Mouse (Mus musculus) heart, embryonic 15.5 days (tissue): ENCODE measurements around the gene Fam171a1. TPM values are rescaled to one million over a fixed set of nuclear protein-coding genes. Genes with fewer than 3 reads are reported as not detected.
"Not testable (repeated sequence)": the region's sequence is repeated elsewhere in the genome, so short reads cannot be mapped to it uniquely, and the experiment has no call there.

Experiments
- ATAC-seq: fragments of 200-750 bp; cut with Nextera tagmentation; replicated peaks from 2 replicates; pipeline ENCODE4 v1.8.0; 2017; ENCODE audit warnings: low read depth, moderate TSS enrichment; ENCODE audit not compliant: insufficient number of reproducible peaks, insufficient read depth, low FRiP score
- H3K27ac ChIP-seq: fragments of 300-500 bp; sonication (generic); 2 replicates; pipeline ENCODE4 v1.5.1; 2015; ENCODE audit warnings: mild to moderate bottlenecking, inconsistent platforms
- H3K27me3 ChIP-seq: fragments of 300-500 bp; sonication (generic); 2 replicates; pipeline ENCODE4 v1.6.1; 2015; ENCODE audit warnings: inconsistent platforms
- H3K36me3 ChIP-seq: fragments of 300-500 bp; sonication (generic); 2 replicates; pipeline ENCODE4 v1.6.1; 2015; ENCODE audit warnings: mild to moderate bottlenecking, inconsistent platforms
- H3K4me1 ChIP-seq: fragments of 300-500 bp; sonication (generic); replicated peaks from 2 replicates; pipeline ENCODE4 v1.6.1; 2015; ENCODE audit warnings: inconsistent platforms
- H3K4me2 ChIP-seq: fragments of 300-500 bp; sonication (generic); 2 replicates; pipeline ENCODE4 v1.6.1; 2015; ENCODE audit warnings: inconsistent platforms, mild to moderate bottlenecking, moderate library complexity
- H3K4me3 ChIP-seq: fragments of 300-500 bp; sonication (generic); 2 replicates; pipeline ENCODE4 v1.5.1; 2015; ENCODE audit warnings: mild to moderate bottlenecking, inconsistent platforms
- H3K9ac ChIP-seq: fragments of 300-500 bp; sonication (generic); 2 replicates; pipeline ENCODE4 v1.6.1; 2015; ENCODE audit warnings: mild to moderate bottlenecking, inconsistent platforms
- H3K9me3 ChIP-seq: fragments of 300-500 bp; sonication (generic); replicated peaks from 2 replicates; pipeline ENCODE4 v1.6.1; 2016; ENCODE audit warnings: inconsistent platforms
- WGBS: fragments of 180-500 bp; shearing (Covaris S2); methylation state at CpG from one replicate; pipeline ENCODE4 v1.1.7; 2015; ENCODE audit warnings: mixed read lengths; 5-methylcytosine and 5-hydroxymethylcytosine counted together
- polyA plus RNA-seq: library from polyadenylated mRNA; unstranded; fragments of >200 nt; fragmentation: Nextera tagmentation; extraction: Ambion mirVana; gene quantifications from 2 replicates; pipeline ENCODE4 v1.2.1, GENCODE M21; 2015

Fam171a1 gene
- polyA plus RNA-seq, result 21.8 and 27.0 TPM in 2 replicates

- H3K4me2 ChIP-seq, result no peak within 1 kb of the TSS
- H3K4me1 ChIP-seq, result no peaks in the 10 kb centered on the region; the same call in 1 of the 2 replicates
- peak within 1 kb of the TSS; percentile 28; the same call in 1 of the 2 replicates for H3K27ac ChIP-seq
- 62% methylated on average over 4 of the region's 4 CpGs for WGBS
- no peaks in the 10 kb centered on the region for H3K27me3 ChIP-seq
- no peak within 1 kb of the TSS for H3K4me3 ChIP-seq
- H3K9me3 ChIP-seq, result no peaks in the 10 kb centered on the region
- H3K9ac ChIP-seq, result no peak within 1 kb of the TSS
- no peaks in the 10 kb centered on the region for H3K36me3 ChIP-seq
- no peak for ATAC-seq
Observed at GRCm38 (mm10) chr2:3113866-3114265, at the start of gene Fam171a1. TSS of gene Fam171a1 (plus strand) at chr2:3114224.

GRCm38 (mm10) chr2:3069140-3069539 lies 44.9 kb upstream of the Fam171a1 start:
- ATAC-seq, result no peak
- H3K36me3 ChIP-seq, result no peaks in the 10 kb centered on the region
- H3K9ac ChIP-seq, result no peak overlapping the region
- H3K27ac ChIP-seq, result no peak overlapping the region
- no peak overlapping the region for H3K4me3 ChIP-seq
- H3K4me1 ChIP-seq, result no peaks in the 10 kb centered on the region
- H3K9me3 ChIP-seq, result 0 out of 2 replicates have a peak, but pooled peaks cover 4% of the 10 kb centered on the region
- 78% methylated on average over 1 of the region's 1 CpGs for WGBS
- no peaks in the 10 kb centered on the region for H3K27me3 ChIP-seq
- H3K4me2 ChIP-seq, result no peak overlapping the region

GRCm38 (mm10) chr2:3088361-3088760 lies 25.7 kb upstream of the Fam171a1 start:
- not testable (repeated sequence) for H3K4me3 ChIP-seq, H3K9ac ChIP-seq, H3K27ac ChIP-seq, ATAC-seq, H3K4me2 ChIP-seq, H3K9me3 ChIP-seq, H3K4me1 ChIP-seq, H3K27me3 ChIP-seq, H3K36me3 ChIP-seq
- 32% methylated on average over 3 of the region's 3 CpGs for WGBS

GRCm38 (mm10) chr2:3089274-3089673 lies 24.8 kb upstream of the Fam171a1 start:
- WGBS, result 12% methylated on average over 1 of the region's 1 CpGs
- Histone ChIP-seq H3K4me2 (no peak overlapping the region), H3K4me3 (no peak overlapping the region), H3K36me3 (no peaks in the 10 kb centered on the region), H3K9ac (no peak overlapping the region), H3K27ac (no peak overlapping the region), H3K9me3 (no peaks in the 10 kb centered on the region), H3K4me1 (no peaks in the 10 kb centered on the region), H3K27me3 (no peaks in the 10 kb centered on the region)
- no peak for ATAC-seq

GRCm38 (mm10) chr2:3096101-3096500 lies 17.9 kb upstream of the Fam171a1 start:
- Histone ChIP-seq H3K4me3 (no peak overlapping the region), H3K9me3 (no peaks in the 10 kb centered on the region), H3K27ac (no peak overlapping the region), H3K9ac (no peak overlapping the region), H3K4me2 (no peak overlapping the region), H3K36me3 (no peaks in the 10 kb centered on the region), H3K27me3 (no peaks in the 10 kb centered on the region), H3K4me1 (no peaks in the 10 kb centered on the region)
- 59% methylated on average over 1 of the region's 1 CpGs for WGBS
- no peak for ATAC-seq

GRCm38 (mm10) chr2:3099971-3100370 lies 14.1 kb upstream of the Fam171a1 start:
- H3K9ac ChIP-seq, result no peak overlapping the region
- H3K4me2 ChIP-seq, result no peak overlapping the region
- ATAC-seq, result no peak
- H3K9me3 ChIP-seq, result no peaks in the 10 kb centered on the region
- H3K36me3 ChIP-seq, result no peaks in the 10 kb centered on the region
- H3K4me3 ChIP-seq, result no peak overlapping the region
- WGBS, result 68% methylated on average over 4 of the region's 4 CpGs
- no peaks in the 10 kb centered on the region for H3K4me1 ChIP-seq
- no peaks in the 10 kb centered on the region for H3K27me3 ChIP-seq
- no peak overlapping the region for H3K27ac ChIP-seq

GRCm38 (mm10) chr2:3101292-3101957 lies 12.6 kb upstream of the Fam171a1 start:
- H3K4me3 ChIP-seq, result no peak overlapping the region
- no peak overlapping the region for H3K4me2 ChIP-seq
- H3K36me3 ChIP-seq, result no peaks in the 10 kb centered on the region
- 74% methylated on average over 2 of the region's 2 CpGs for WGBS
- H3K9ac ChIP-seq, result no peak overlapping the region
- ATAC-seq, result no peak
- H3K4me1 ChIP-seq, result no peaks in the 10 kb centered on the region
- H3K27ac ChIP-seq, result no peak overlapping the region
- no peaks in the 10 kb centered on the region for H3K9me3 ChIP-seq
- H3K27me3 ChIP-seq, result no peaks in the 10 kb centered on the region

- H3K27me3 ChIP-seq, result no peaks in the 10 kb centered on the region
Observed at GRCm38 (mm10) chr2:3102360-3102759, 11.7 kb upstream of the Fam171a1 start.

GRCm38 (mm10) chr2:3107471-3107870 lies 6.6 kb upstream of the Fam171a1 start:
- H3K4me1 ChIP-seq, result no peaks in the 10 kb centered on the region
- 79% methylated on average over 4 of the region's 4 CpGs for WGBS
- H3K4me2 ChIP-seq, result no peak overlapping the region
- no peaks in the 10 kb centered on the region for H3K27me3 ChIP-seq
- H3K9ac ChIP-seq, result no peak overlapping the region
- no peak overlapping the region for H3K4me3 ChIP-seq
- ATAC-seq, result no peak
- no peaks in the 10 kb centered on the region for H3K36me3 ChIP-seq
- no peaks in the 10 kb centered on the region for H3K9me3 ChIP-seq
- no peak overlapping the region for H3K27ac ChIP-seq

More at GRCm38 (mm10) chr2:3102360-3102759, 11.7 kb upstream of the Fam171a1 start:
- no peaks in the 10 kb centered on the region for H3K4me1 ChIP-seq
- no peak overlapping the region for H3K4me3 ChIP-seq
- ATAC-seq, result no peak
- H3K27ac ChIP-seq, result no peak overlapping the region
- H3K9me3 ChIP-seq, result no peaks in the 10 kb centered on the region
- 28% methylated on average over 3 of the region's 3 CpGs for WGBS
- H3K9ac ChIP-seq, result no peak overlapping the region
- H3K4me2 ChIP-seq, result no peak overlapping the region
- no peaks in the 10 kb centered on the region for H3K36me3 ChIP-seq

GRCm38 (mm10) chr2:3108431-3108830 lies 5.6 kb upstream of the Fam171a1 start:
- H3K4me1 ChIP-seq, result no peaks in the 10 kb centered on the region; the same call in 1 of the 2 replicates
- no peak for ATAC-seq

GRCm38 (mm10) chr2:3108834-3109233 lies 5.2 kb upstream of the Fam171a1 start:
- no peak overlapping the region for H3K4me3 ChIP-seq
- H3K9me3 ChIP-seq, result no peaks in the 10 kb centered on the region
- 59% methylated on average over 1 of the region's 1 CpGs for WGBS
- H3K36me3 ChIP-seq, result no peaks in the 10 kb centered on the region
- H3K9ac ChIP-seq, result no peak overlapping the region
- H3K27ac ChIP-seq, result no peak overlapping the region
- H3K4me1 ChIP-seq, result no peaks in the 10 kb centered on the region; the same call in 1 of the 2 replicates
- no peak overlapping the region for H3K4me2 ChIP-seq
- ATAC-seq, result no peak
- H3K27me3 ChIP-seq, result no peaks in the 10 kb centered on the region

More at GRCm38 (mm10) chr2:3108431-3108830, 5.6 kb upstream of the Fam171a1 start:
- H3K4me3 ChIP-seq, result no peak overlapping the region
- 78% methylated on average over 3 of the region's 3 CpGs for WGBS
- no peaks in the 10 kb centered on the region for H3K27me3 ChIP-seq
- H3K4me2 ChIP-seq, result no peak overlapping the region
- H3K27ac ChIP-seq, result no peak overlapping the region
- no peaks in the 10 kb centered on the region for H3K9me3 ChIP-seq
- no peak overlapping the region for H3K9ac ChIP-seq
- no peaks in the 10 kb centered on the region for H3K36me3 ChIP-seq

- no peak overlapping the region for H3K27ac ChIP-seq
- peaks cover 16% of the 10 kb centered on the region for H3K4me1 ChIP-seq
- H3K36me3 ChIP-seq, result no peaks in the 10 kb centered on the region
- WGBS, result 36% methylated on average over 2 of the region's 2 CpGs
- H3K4me3 ChIP-seq, result peak overlapping the region; percentile 94
- H3K4me2 ChIP-seq, result peak overlapping the region; percentile 75
- ATAC-seq, result no peak
- 0 out of 2 replicates have a peak overlapping the region, but pooled peaks have one; percentile 89 for H3K9ac ChIP-seq
- no peaks in the 10 kb centered on the region for H3K9me3 ChIP-seq
- no peaks in the 10 kb centered on the region for H3K27me3 ChIP-seq
Observed at GRCm38 (mm10) chr2:3117855-3118202, 3.8 kb downstream of the Fam171a1 start.
